In genomic region chr6:142649331-142649730, GRCm38 (mm10) we compare ENCODE assay signal across 17 mouse cellular contexts. TPM values are rescaled to one million over a fixed set of nuclear protein-coding genes. Genes with fewer than 3 reads are reported as not detected.
"Had no signal": no experiment of that assay in that cellular context is flagged by ENCODE, and none has a peak within 500 bp of the region (broad histone marks: within the 10 kb centered on the region; RNA-seq: fewer than 3 reads in every experiment).

No protein-coding gene starts in this region.

- H3K9ac ChIP-seq: limb, embryonic 12.5 days; lung, embryonic 15.5 days; neural tube, embryonic 13.5 days had no signal

- H3K27ac ChIP-seq: layer of hippocampus, adult 2 months; limb, embryonic 12.5 days; lung, embryonic 15.5 days; macrophage; neural tube, embryonic 13.5 days had no signal

- H3K4me3 ChIP-seq: layer of hippocampus, adult 2 months; limb, embryonic 12.5 days; lung, embryonic 15.5 days; megakaryocyte, embryonic 14.5 days; neural tube, embryonic 13.5 days had no signal

- H3K4me1 ChIP-seq: limb, embryonic 12.5 days; lung, embryonic 15.5 days; megakaryocyte, embryonic 14.5 days; neural tube, embryonic 13.5 days had no signal

- H3K27me3 ChIP-seq: limb, embryonic 12.5 days; lung, embryonic 15.5 days; megakaryocyte, embryonic 14.5 days; neural tube, embryonic 13.5 days had no signal

- ATAC-seq: midbrain, embryonic 16.5 days had no signal

- DNase-seq: kidney, postnatal 10 days; kidney, postnatal 4 days; liver; lung, postnatal 14 days; retina, postnatal 1 day; right cerebral cortex, postnatal 4 days; spleen, adult 18-20 months; thymus, adult 18-20 months; thymus, postnatal 14 days had no signal

- H3K4me2 ChIP-seq: limb, embryonic 12.5 days; lung, embryonic 15.5 days; midbrain, embryonic 11.5 days; neural tube, embryonic 13.5 days had no signal

- H3K9me3 ChIP-seq: limb, embryonic 12.5 days; lung, embryonic 15.5 days; megakaryocyte, embryonic 14.5 days; neural tube, embryonic 13.5 days had no signal

- H3K36me3 ChIP-seq: limb, embryonic 12.5 days; lung, embryonic 15.5 days; neural tube, embryonic 13.5 days had no signal

RNA-seq across cellular contexts. Expression of gene Abcc9, which starts 52.8 kb away (rescaled TPM):
- polyA plus RNA-seq: macrophage had no signal
